Comparison of ENCODE assay signal across 10 mouse cellular contexts in genomic region chr6:54158317-54158716, GRCm38 (mm10).
DNase-seq lines count a peak whose midpoint lies in the region; TF ChIP-seq lines count a peak whose summit lies in the region.
"Had no signal": no experiment of that assay in that cellular context is flagged by ENCODE, and none has a peak within 500 bp of the region (broad histone marks: within the 10 kb centered on the region; RNA-seq: fewer than 3 reads in every experiment).

No protein-coding gene starts in this region.

- TF ChIP-seq CTCF in gastrocnemius, adult 2 months (IDR thresholded peaks at IDR 0.05): no peak

- peak; percentile 36 for DNase-seq in embryo, embryonic 11 days
- no peak for DNase-seq in embryo, embryonic 10.5 days (ENCODE audit: low spot score)
- peak; percentile 29 for DNase-seq in thymus, postnatal 0 days (ENCODE audit: low spot score)
- DNase-seq in thymus, postnatal 14 days: no peak
- peak; percentile 40 for DNase-seq in kidney, postnatal 36 days
- no peak for DNase-seq in gastrocnemius, adult 2 months
- DNase-seq in spleen, postnatal 10 days (ENCODE audit: low spot score in 2 of 2): no peak
- no peak for DNase-seq in right cerebral cortex, adult 2 months (ENCODE audit: low spot score in 2 of 2)
- DNase-seq: layer of hippocampus, postnatal 36 days had no signal

- H3K4me3 ChIP-seq in gastrocnemius, adult 2 months: no peak overlapping the region; the same call in 1 of the 2 replicates
- H3K4me3 ChIP-seq: midbrain, embryonic 12.5 days had no signal

- no peak overlapping the region for H3K27ac ChIP-seq in gastrocnemius, adult 2 months
- H3K27ac ChIP-seq: midbrain, embryonic 12.5 days had no signal

- intact Hi-C loops in gastrocnemius, adult 2 months (cut with DNase I): no loop called here

Comparison
In these comparisons a context has a peak if more than half of its experiments do, and no peak if none do; other contexts are left out.
1. DNase-seq: peak in embryo, embryonic 11 days (single experiment), thymus, postnatal 0 days (single experiment) and kidney, postnatal 36 days (2 of 2); none in embryo, embryonic 10.5 days (single experiment), thymus, postnatal 14 days (single experiment), gastrocnemius, adult 2 months (single experiment), spleen, postnatal 10 days (0 of 2) and right cerebral cortex, adult 2 months (0 of 2).